Mouse (Mus musculus): ENCODE data around the gene Abr.
A peak's percentile ranks its signal among the peaks of the same experiment; 100 is the strongest.

The Abr gene

GRCm38 (mm10) chr11:76406702-76407583 is 215.2 kb downstream of the Abr start, which contains the start of gene Timm22:
Timm22 (plus strand) TSS chr11:76406952.
- DNase-seq (ENCODE audit: low read depth, low spot score), result peak; percentile 99

- no peak for DNase-seq (ENCODE audit: low read depth, low spot score)
These were observed 216.4 kb downstream of the Abr start for GRCm38 (mm10) chr11:76405626-76406264.

- DNase-seq (ENCODE audit: low read depth, low spot score), result no peak
These were observed 217.0 kb downstream of the Abr start for GRCm38 (mm10) chr11:76405113-76405512.

GRCm38 (mm10) chr11:76401398-76401797 is 220.7 kb downstream of the Abr start:
- DNase-seq (ENCODE audit: low read depth, low spot score), result no peak

- DNase-seq (ENCODE audit: low read depth, low spot score), result peak; percentile 58
These were observed 222.4 kb downstream of the Abr start for GRCm38 (mm10) chr11:76399587-76400330.

GRCm38 (mm10) chr11:76398798-76399586 is 223.1 kb downstream of the Abr start, which contains the start of gene Nxn:
Nxn (minus strand) TSS chr11:76399140.
- DNase-seq (ENCODE audit: low read depth, low spot score), result peak; percentile 91

GRCm38 (mm10) chr11:76398312-76398797 is 223.8 kb downstream of the Abr start:
- no peak for DNase-seq (ENCODE audit: low read depth, low spot score)

- DNase-seq (ENCODE audit: low read depth, low spot score), result peak; percentile 36
These were observed 224.3 kb downstream of the Abr start for GRCm38 (mm10) chr11:76397650-76398311.

GRCm38 (mm10) chr11:76392996-76393395 is 229.1 kb downstream of the Abr start:
- DNase-seq (ENCODE audit: low read depth, low spot score), result no peak

GRCm38 (mm10) chr11:76392532-76392931 is 229.6 kb downstream of the Abr start:
- DNase-seq (ENCODE audit: low read depth, low spot score), result no peak

- DNase-seq (ENCODE audit: low read depth, low spot score), result no peak
These were observed 233.4 kb downstream of the Abr start for GRCm38 (mm10) chr11:76388711-76389110.

- no peak for DNase-seq (ENCODE audit: low read depth, low spot score)
These were observed 235.0 kb downstream of the Abr start for GRCm38 (mm10) chr11:76387097-76387496.

GRCm38 (mm10) chr11:76385746-76386145 is 236.4 kb downstream of the Abr start:
- DNase-seq (ENCODE audit: low read depth, low spot score), result no peak

- DNase-seq (ENCODE audit: low read depth, low spot score), result peak; percentile 64
These were observed 237.1 kb downstream of the Abr start for GRCm38 (mm10) chr11:76385017-76385416.

GRCm38 (mm10) chr11:76384307-76384706 is 237.8 kb downstream of the Abr start:
- DNase-seq (ENCODE audit: low read depth, low spot score), result no peak

GRCm38 (mm10) chr11:76382711-76383324 is 239.3 kb downstream of the Abr start:
- DNase-seq (ENCODE audit: low read depth, low spot score), result no peak

- no peak for DNase-seq (ENCODE audit: low read depth, low spot score)
These were observed 240.8 kb downstream of the Abr start for GRCm38 (mm10) chr11:76381201-76381885.

GRCm38 (mm10) chr11:76379921-76380544 is 242.1 kb downstream of the Abr start:
- DNase-seq (ENCODE audit: low read depth, low spot score), result peak; percentile 44

- DNase-seq (ENCODE audit: low read depth, low spot score), result no peak
These were observed 245.7 kb downstream of the Abr start for GRCm38 (mm10) chr11:76376425-76376824.

Measured in forelimb bud, embryonic 11.5 days (tissue).